Mouse (Mus musculus) brain, embryonic 14.5 days (tissue): Measurements from ENCODE around the gene Grid1. TPM values are rescaled to one million over a fixed set of nuclear protein-coding genes. Genes with fewer than 3 reads are reported as not detected.

Experiments used
- DNase-seq: peaks from one replicate; pipeline ENCODE4 v3.0.0-alpha.2; 2011; ENCODE audit warnings: low read depth
- CTCF ChIP-seq: fragments of 200-500 bp; IDR thresholded peaks from 2 replicates; pipeline ENCODE4 v1.5.1; 2012; ENCODE audit warnings: inconsistent platforms, mild to moderate bottlenecking, moderate library complexity, borderline replicate concordance; ENCODE audit not compliant: insufficient read depth, insufficient read length; ENCODE audit errors: extremely low read depth
- POLR2A ChIP-seq: fragments of 200-500 bp; IDR thresholded peaks from 2 replicates; pipeline ENCODE4 v1.6.1; 2012; ENCODE audit warnings: mild to moderate bottlenecking, inconsistent platforms, borderline replicate concordance; ENCODE audit not compliant: poor library complexity, insufficient read depth, insufficient read length, severe bottlenecking; ENCODE audit errors: extremely low read depth
- polyA plus RNA-seq: library from polyadenylated mRNA; depleted of rRNA; stranded (reverse); fragments of >200 nt; gene quantifications from 2 replicates; pipeline ENCODE4 v1.2.3, GENCODE M21; 2012; rRNA removed

The Grid1 gene
- polyA plus RNA-seq, 1 experiment = 14.8 TPM

GRCm38 (mm10) chr14:35538835-35539234 is 718.9 kb downstream of the Grid1 start:
- DNase-seq = no peak
- TF ChIP-seq POLR2A = no peak
- no peak for TF ChIP-seq CTCF

- TF ChIP-seq CTCF (no peak), POLR2A (no peak)
- peak; percentile 14 for DNase-seq
These were observed 721.5 kb downstream of the Grid1 start for GRCm38 (mm10) chr14:35541254-35541991.

DNA sequence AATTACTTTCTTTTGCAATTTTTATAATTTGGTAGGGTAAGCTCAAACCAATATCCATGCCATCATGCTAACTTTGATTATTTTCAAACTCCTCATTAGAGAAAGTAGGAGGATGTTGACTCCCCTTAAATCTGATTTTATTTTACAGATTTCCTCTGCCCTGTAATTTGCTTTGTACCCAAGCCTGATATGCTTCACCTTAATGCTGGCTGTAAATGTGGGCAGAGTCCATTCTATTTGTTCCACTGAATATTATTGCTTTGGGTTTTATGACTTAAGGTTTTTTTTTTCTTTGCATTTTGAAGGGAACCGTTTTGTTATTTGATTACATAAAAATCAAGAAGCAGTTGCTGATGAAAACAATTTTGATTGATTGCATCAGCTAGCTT is 722.1 kb downstream of the Grid1 start:
- TF ChIP-seq POLR2A = no peak
- no peak for TF ChIP-seq CTCF

GRCm38 (mm10) chr14:35554288-35554687 is 734.4 kb downstream of the Grid1 start:
- DNase-seq = peak; percentile 16
- TF ChIP-seq POLR2A = no peak
- no peak for TF ChIP-seq CTCF

More for the DNA sequence above, 722.1 kb downstream of the Grid1 start:
- DNase-seq = no peak

DNA sequence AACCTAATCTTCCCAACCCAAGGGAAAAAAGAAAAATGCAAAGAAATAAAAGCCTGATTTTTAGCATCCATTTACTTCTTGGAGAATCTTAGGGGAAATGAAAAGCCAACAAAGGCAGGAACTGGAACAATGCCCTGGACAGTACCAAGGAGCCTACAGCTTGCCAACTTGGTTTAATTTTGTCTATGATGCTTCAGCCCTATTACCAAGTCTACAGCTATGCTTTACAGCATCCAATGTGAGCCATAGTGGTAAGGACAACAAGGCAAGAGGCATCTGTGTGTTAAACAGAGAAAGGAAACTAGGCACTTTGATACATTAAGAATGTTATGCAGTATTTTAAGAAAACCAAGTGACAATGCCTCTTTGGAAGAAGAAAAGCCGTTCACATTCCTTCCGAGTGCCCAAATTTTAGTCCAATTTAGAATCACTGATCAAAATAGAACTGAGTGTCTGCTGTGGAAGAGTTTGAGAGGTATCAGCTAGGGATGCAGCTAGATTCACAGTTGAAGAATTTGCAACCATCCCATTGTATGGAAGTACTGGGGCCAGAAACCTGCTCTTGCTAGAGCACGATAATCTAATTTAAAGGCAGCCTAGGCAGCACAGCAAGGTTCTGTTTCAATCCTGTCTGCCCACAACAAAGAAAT is 741.5 kb downstream of the Grid1 start:
- no peak for TF ChIP-seq POLR2A
- TF ChIP-seq CTCF = no peak
- no peak for DNase-seq

- peak; percentile 1 for DNase-seq
- TF ChIP-seq CTCF (no peak), POLR2A (no peak)
These were observed 753.1 kb downstream of the Grid1 start for GRCm38 (mm10) chr14:35572991-35573502.

GRCm38 (mm10) chr14:35574489-35574888 is 754.6 kb downstream of the Grid1 start:
- TF ChIP-seq CTCF = no peak
- TF ChIP-seq POLR2A = no peak
- no peak for DNase-seq

- peak; percentile 9 for DNase-seq
- TF ChIP-seq POLR2A = no peak
- TF ChIP-seq CTCF = no peak
These were observed 755.4 kb downstream of the Grid1 start for GRCm38 (mm10) chr14:35575285-35575684.

GRCm38 (mm10) chr14:35625749-35626148 is 805.8 kb downstream of the Grid1 start:
- no peak for TF ChIP-seq POLR2A
- peak; percentile 9; the same call in 1 of the 2 replicates for TF ChIP-seq CTCF
- no peak for DNase-seq

Other genes with a start within 250 kb of the Grid1 start
- gene Ldb3, start 231.4 kb upstream of the Grid1 start, polyA plus RNA-seq = 0.83 and 0.92 TPM in 2 replicates
- gene Opn4, start 220.0 kb upstream of the Grid1 start, polyA plus RNA-seq = not detected in 2 replicates
- 14.6 and 19.9 TPM in 2 replicates for gene Wapl, start 146.2 kb upstream of the Grid1 start, polyA plus RNA-seq